Mouse (Mus musculus) hindbrain, embryonic 10.5 days (tissue): ENCODE measurements around the gene Exosc8. TPM values are rescaled to one million over a fixed set of nuclear protein-coding genes. Genes with fewer than 3 reads are reported as not detected.

Experiments
- DNase-seq: peaks from one replicate; pipeline ENCODE4 v3.0.0-alpha.2; 2017; ENCODE audit warnings: low spot score
- H3K27ac ChIP-seq: fragments of 300-500 bp; sonication (generic); 2 replicates; pipeline ENCODE4 v1.5.1; 2016; ENCODE audit warnings: mild to moderate bottlenecking, moderate library complexity
- H3K27me3 ChIP-seq: fragments of 300-500 bp; sonication (generic); 2 replicates; pipeline ENCODE4 v1.6.1; 2016; ENCODE audit warnings: mild to moderate bottlenecking; ENCODE audit not compliant: poor library complexity, insufficient read depth, severe bottlenecking
- H3K36me3 ChIP-seq: fragments of 300-500 bp; sonication (generic); 2 replicates; pipeline ENCODE4 v1.6.1; 2016; ENCODE audit warnings: mild to moderate bottlenecking, moderate library complexity
- H3K4me1 ChIP-seq: fragments of 300-500 bp; sonication (generic); replicated peaks from 2 replicates; pipeline ENCODE4 v1.6.1; 2016; ENCODE audit warnings: mild to moderate bottlenecking
- H3K4me3 ChIP-seq: fragments of 300-500 bp; sonication (generic); 2 replicates; pipeline ENCODE4 v1.5.1; 2016; ENCODE audit warnings: mild to moderate bottlenecking, moderate library complexity
- H3K9me3 ChIP-seq: fragments of 300-500 bp; sonication (generic); 2 replicates; pipeline ENCODE4 v1.6.1; 2016; ENCODE audit warnings: mild to moderate bottlenecking, moderate library complexity
- WGBS: fragments of 180-500 bp; shearing (Covaris S2); methylation state at CpG from one replicate; pipeline ENCODE4 v1.1.7; 2016; 5-methylcytosine and 5-hydroxymethylcytosine counted together
- polyA plus RNA-seq: library from polyadenylated mRNA; unstranded; fragments of >200 nt; fragmentation: Nextera tagmentation; extraction: Ambion mirVana; gene quantifications from 2 replicates; pipeline ENCODE4 v1.2.1, GENCODE M21; 2016

Gene Exosc8
- polyA plus RNA-seq, 1 experiment from 2014 or later, result 143 TPM

DNA sequence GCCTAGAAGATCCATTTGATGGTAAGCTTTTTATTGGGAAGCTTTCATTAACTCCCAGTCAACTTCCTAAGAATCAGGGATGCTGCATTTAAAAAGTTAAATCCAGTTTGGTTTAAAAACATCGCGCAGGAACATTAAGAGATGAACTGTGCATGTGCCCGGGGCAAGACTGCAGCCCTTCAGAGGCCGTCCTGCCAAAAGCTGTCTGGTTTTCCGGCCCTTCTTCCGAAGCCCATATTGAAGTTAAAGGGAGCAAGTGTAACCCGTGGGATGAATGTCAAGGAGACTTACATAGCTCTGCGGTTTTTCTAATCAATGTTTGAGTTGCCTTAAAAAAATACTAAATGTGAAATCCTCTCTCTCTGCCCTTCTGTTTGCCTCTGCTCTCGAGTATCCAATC lies 24.0 kb upstream of the Exosc8 start:
- Histone ChIP-seq H3K9me3 (no peaks in the 10 kb centered on the region), H3K27me3 (peaks cover 41% of the 10 kb centered on the region), H3K4me1 (peaks cover 43% of the 10 kb centered on the region), H3K27ac (no peak overlapping the region), H3K4me3 (no peak overlapping the region), H3K36me3 (no peaks in the 10 kb centered on the region)
- WGBS, result 81% methylated on average over 9 of the region's 9 CpGs
- no peak for DNase-seq

DNA sequence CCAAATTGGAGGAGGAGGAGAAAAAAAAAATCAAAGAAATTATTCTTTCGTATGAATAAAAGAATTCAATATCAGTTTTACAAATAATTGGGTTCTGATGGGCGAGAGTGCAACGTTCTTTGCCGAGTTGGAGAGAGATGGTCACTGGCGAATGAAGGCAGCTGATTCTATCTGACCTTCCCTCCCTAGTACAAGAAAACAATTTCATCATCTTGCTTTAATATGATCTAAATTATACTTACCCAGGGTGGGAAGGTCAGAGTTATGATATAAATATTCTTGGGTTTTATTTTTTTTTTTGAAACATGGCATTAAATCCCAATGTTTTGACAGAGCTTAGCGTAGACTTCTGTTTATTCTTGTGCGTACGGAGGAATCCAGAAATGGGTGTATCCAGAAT lies 22.3 kb upstream of the Exosc8 start:
- no peaks in the 10 kb centered on the region for H3K9me3 ChIP-seq
- DNase-seq, result no peak
- no peaks in the 10 kb centered on the region for H3K36me3 ChIP-seq
- 84% methylated on average over 8 of the region's 8 CpGs for WGBS
- H3K27ac ChIP-seq, result no peak overlapping the region
- H3K4me3 ChIP-seq, result no peak overlapping the region
- peaks cover 40% of the 10 kb centered on the region for H3K4me1 ChIP-seq
- H3K27me3 ChIP-seq, result peaks cover 43% of the 10 kb centered on the region

- Histone ChIP-seq H3K27me3 (peaks cover 43% of the 10 kb centered on the region), H3K9me3 (no peaks in the 10 kb centered on the region), H3K4me3 (peak overlapping the region; percentile 71), H3K36me3 (peaks cover 13% of the 10 kb centered on the region), H3K4me1 (peaks cover 30% of the 10 kb centered on the region), H3K27ac (no peak overlapping the region)
- peak; percentile 29 for DNase-seq
- WGBS, result 2% methylated on average over 11 of the region's 11 CpGs
Measured at GRCm38 (mm10) chr3:54756058-54756457, 20.9 kb upstream of the Exosc8 start.

DNA sequence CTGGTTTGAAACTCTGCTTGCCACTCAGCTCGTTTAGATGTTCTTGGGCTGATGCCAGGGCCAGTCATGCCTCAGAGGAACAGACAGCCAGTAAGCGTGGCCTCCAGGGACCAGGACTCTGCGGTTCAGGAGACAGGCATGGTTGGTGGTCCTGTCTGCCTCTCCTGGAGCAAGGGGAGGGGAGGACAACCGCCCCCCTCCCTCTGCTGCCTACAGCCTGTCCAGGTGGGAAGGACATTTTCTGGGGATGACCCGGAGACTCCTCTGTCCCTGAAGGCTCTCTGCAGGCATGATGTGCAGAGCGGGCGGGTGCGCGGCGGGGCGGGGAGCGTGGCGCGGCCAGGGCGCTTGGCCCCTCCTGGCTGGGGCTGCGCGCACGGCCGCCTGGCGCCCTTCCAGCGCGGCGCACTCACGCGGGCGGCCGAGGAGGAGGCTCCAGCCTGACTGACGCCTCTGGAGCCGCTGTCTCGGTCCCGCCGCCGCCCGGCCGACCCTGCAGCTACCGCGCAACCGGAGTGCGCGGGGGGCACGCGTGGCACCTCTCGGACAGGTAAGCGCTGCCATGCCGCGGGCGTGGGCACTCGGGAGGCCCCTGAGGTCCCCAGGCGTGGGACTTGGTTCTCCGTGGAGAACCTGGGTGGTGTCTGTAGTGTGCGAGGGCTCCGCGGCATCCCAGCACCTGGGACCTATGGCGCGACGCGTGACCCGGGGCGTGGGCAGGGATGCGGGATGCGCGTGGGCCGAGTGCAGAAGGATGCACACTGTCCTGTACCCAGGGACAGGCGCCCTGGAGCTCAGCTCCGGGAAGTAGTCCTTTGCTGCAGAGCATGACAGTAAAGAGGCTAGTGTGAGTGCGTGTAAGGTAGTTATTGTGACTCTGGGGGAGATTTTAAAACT lies 20.2 kb upstream of the Exosc8 start, which contains the start of gene Smad9:
Gene Smad9 (plus strand): TSS at position 438 of the 897 bp plus-strand sequence.
- peak within 1 kb of the TSS; percentile 71 for H3K4me3 ChIP-seq
- peaks cover 20% of the 10 kb centered on the region for H3K36me3 ChIP-seq
- no peaks in the 10 kb centered on the region for H3K9me3 ChIP-seq
- H3K4me1 ChIP-seq, result peaks cover 23% of the 10 kb centered on the region
- WGBS, result under 1% methylated on average over 66 of the region's 66 CpGs
- peaks cover 43% of the 10 kb centered on the region for H3K27me3 ChIP-seq
- DNase-seq, result peak; percentile 59
- peak within 1 kb of the TSS; percentile 78 for H3K27ac ChIP-seq

DNA sequence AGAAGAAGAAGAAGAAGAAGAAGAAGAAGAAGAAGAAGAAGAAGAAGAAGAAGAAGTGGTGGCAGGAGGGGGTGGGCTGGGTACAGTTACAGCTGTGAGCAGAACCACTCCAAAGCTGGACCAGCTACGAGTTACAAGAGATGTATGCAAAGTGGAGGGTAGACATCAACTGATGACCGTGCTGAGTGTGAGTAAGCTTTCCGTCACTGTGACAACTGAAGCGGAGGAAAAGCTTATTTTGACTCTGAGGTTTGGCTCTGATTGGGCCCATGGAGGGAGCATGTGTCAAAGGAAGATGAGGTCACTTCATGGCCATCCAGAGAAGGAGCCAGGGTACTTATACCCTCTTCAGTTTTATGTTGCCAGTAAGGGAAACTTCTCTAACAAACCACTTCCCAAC lies 18.2 kb upstream of the Exosc8 start:
- Histone ChIP-seq H3K9me3 (no peaks in the 10 kb centered on the region), H3K36me3 (peaks cover 40% of the 10 kb centered on the region), H3K4me3 (no peak overlapping the region), H3K27me3 (peaks cover 43% of the 10 kb centered on the region), H3K27ac (no peak overlapping the region), H3K4me1 (peaks cover 21% of the 10 kb centered on the region)
- WGBS, result 82% methylated on average over 4 of the region's 4 CpGs
- no peak for DNase-seq

GRCm38 (mm10) chr3:54745799-54746198 lies 10.6 kb upstream of the Exosc8 start:
- WGBS, result 56% methylated on average over 5 of the region's 5 CpGs
- Histone ChIP-seq H3K9me3 (0 out of 2 replicates have a peak, but pooled peaks cover 4% of the 10 kb centered on the region), H3K4me3 (no peak overlapping the region), H3K36me3 (peaks cover 99% of the 10 kb centered on the region), H3K27me3 (no peaks in the 10 kb centered on the region), H3K27ac (no peak overlapping the region), H3K4me1 (no peaks in the 10 kb centered on the region)
- peak; percentile 29 for DNase-seq

DNA sequence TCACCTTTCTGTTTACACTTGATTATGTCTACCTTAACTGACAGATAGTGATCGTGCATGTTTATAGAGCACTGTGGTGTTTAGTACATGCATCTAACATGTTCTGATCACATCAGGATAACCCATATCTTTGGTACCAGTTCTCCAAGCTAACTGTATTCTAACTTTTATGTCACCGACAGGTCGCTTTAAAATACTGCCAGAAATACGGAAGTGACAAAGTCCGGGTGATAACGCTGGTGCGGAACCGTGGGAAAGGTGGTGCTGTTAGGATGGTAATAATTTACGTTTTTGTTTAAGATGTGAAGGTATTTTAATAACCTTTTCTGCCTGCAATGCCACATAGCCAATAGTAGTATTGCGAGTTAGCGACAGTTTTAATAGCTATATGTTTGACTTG lies 6.8 kb upstream of the Exosc8 start:
- H3K27me3 ChIP-seq, result no peaks in the 10 kb centered on the region
- H3K9me3 ChIP-seq, result 0 out of 2 replicates have a peak, but pooled peaks cover 4% of the 10 kb centered on the region
- H3K4me3 ChIP-seq, result no peak overlapping the region
- no peak for DNase-seq
- 98% methylated on average over 11 of the region's 11 CpGs for WGBS
- H3K4me1 ChIP-seq, result no peaks in the 10 kb centered on the region
- peaks cover 95% of the 10 kb centered on the region for H3K36me3 ChIP-seq
- no peak overlapping the region for H3K27ac ChIP-seq

DNA sequence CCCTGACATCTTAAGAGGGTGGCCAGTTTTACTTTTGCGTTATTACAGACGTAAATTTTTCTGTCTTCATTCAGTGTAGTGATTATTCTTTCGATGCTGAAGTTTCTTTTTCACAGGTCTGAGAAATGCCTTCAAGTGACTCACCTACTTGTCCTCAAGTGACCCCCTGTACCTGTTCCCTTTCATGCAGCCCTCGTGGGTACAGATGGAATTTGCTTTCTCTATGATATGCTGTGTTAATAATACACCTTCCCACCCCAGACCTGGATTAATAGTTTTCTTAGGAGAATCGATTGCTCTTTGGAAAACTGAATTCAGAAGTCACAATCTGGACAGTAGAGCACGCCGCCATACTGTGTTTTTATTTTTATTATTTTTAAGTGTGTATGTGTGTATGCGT lies 2.1 kb upstream of the Exosc8 start:
- H3K36me3 ChIP-seq, result peaks cover 58% of the 10 kb centered on the region
- no peaks in the 10 kb centered on the region for H3K27me3 ChIP-seq
- H3K4me1 ChIP-seq, result peaks cover 17% of the 10 kb centered on the region
- DNase-seq, result no peak
- WGBS, result 96% methylated on average over 8 of the region's 8 CpGs
- H3K9me3 ChIP-seq, result 0 out of 2 replicates have a peak, but pooled peaks cover 4% of the 10 kb centered on the region
- no peak overlapping the region for H3K4me3 ChIP-seq
- H3K27ac ChIP-seq, result no peak overlapping the region

DNA sequence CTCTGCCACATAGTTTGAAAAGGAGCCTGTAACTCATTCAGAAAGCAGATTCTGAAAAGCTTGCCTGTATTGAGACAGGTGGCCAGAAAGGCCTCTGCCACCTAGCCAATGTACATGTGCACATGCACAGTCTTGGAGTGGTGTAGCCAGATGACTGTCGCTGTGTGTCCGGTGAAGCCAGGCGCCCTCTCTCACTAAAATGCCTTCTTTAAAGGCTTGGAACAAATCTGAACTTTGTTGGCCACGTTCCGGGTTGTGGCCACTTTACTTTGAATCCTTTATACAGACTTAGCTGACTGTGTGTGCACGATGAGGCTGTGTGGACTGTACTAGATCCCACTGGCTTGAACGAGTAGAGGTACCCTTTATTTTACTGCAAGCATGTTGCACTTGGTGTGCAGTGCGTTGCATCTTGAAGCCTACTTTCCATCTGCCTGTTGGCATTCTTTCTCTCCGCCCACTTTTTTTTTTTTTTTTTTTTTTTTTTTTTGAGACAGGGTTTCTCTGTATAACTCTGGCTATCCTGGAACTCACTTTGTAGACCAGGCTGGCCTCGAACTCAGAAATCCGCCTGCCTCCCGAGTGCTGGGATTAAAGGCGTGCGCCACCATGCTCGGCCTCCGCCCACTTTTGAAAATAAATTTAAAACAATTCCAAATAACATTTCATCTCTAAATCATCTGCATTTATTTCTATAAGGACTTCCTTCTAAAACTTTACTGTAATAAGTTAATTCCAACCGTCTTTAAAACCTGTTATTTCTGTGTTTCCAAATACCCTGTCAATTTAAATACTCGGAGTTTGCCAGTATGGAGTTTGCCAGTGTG lies 1.1 kb upstream of the Exosc8 start:
- H3K9me3 ChIP-seq, result 0 out of 2 replicates have a peak, but pooled peaks cover under 1% of the 10 kb centered on the region
- no peaks in the 10 kb centered on the region for H3K27me3 ChIP-seq
- H3K27ac ChIP-seq, result peak overlapping the region; percentile 96
- peaks cover 58% of the 10 kb centered on the region for H3K36me3 ChIP-seq
- 65% methylated on average over 18 of the region's 18 CpGs for WGBS
- peak overlapping the region; percentile 81 for H3K4me3 ChIP-seq
- DNase-seq, result peak; percentile 40
- H3K4me1 ChIP-seq, result peaks cover 17% of the 10 kb centered on the region

DNA sequence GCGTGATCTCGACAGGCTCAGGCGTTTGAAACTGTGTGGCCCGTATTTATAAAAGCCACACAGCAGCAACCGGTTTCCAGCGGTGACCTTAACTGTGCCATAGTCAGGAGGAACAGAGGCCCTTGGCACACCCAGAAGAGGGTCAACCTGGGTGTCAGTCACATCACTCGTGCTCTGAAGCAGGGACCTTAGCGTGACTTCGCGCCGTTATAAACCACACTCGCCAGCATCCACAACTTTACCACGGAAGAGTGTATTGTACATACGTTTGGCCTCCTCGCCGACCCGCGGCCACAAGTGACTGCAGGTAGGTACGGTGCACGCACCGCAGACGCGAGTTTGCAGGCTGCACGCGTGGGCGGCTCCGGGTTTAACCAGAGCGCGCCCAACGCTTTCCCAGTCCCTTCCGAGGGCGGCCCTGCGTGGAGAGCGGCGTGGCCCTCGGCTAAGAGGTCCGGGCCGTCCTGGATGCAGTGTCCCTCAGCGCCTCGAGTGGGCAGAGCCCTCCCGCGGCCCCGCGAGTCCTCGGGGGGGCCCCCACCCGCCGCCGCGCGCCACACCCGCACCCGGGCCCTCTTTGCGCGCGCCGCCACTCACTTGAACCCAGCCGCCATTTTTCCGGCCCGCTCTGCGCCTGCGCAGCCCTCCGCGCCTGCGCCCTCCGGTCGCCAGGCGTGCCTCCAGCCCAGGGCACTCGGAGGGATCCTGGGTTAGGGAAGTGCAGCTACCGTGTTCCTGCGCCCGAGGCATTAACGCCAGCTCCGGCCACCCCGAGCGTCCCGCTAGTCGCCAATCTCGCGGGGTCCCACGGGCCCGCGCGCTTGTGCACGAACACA lies 564 bp downstream of the Exosc8 start:
- Histone ChIP-seq H3K9me3 (no peaks in the 10 kb centered on the region), H3K36me3 (peaks cover 58% of the 10 kb centered on the region), H3K27me3 (no peaks in the 10 kb centered on the region), H3K4me1 (peaks cover 17% of the 10 kb centered on the region), H3K27ac (peak overlapping the region; percentile 96), H3K4me3 (peak overlapping the region; percentile 81)
- DNase-seq, result peak; percentile 91
- WGBS, result under 1% methylated on average over 84 of the region's 84 CpGs

GRCm38 (mm10) chr3:54732371-54732770 lies 2.8 kb downstream of the Exosc8 start:
- Histone ChIP-seq H3K9me3 (no peaks in the 10 kb centered on the region), H3K27ac (no peak overlapping the region), H3K27me3 (no peaks in the 10 kb centered on the region), H3K4me3 (no peak overlapping the region), H3K36me3 (peaks cover 59% of the 10 kb centered on the region), H3K4me1 (peaks cover 17% of the 10 kb centered on the region)
- no peak for DNase-seq
- 94% methylated on average over 4 of the region's 4 CpGs for WGBS

GRCm38 (mm10) chr3:54731626-54732150 lies 3.5 kb downstream of the Exosc8 start:
- no peak overlapping the region for H3K27ac ChIP-seq
- 91% methylated on average over 8 of the region's 8 CpGs for WGBS
- H3K4me3 ChIP-seq, result no peak overlapping the region
- peaks cover 66% of the 10 kb centered on the region for H3K36me3 ChIP-seq
- peaks cover 17% of the 10 kb centered on the region for H3K4me1 ChIP-seq
- no peaks in the 10 kb centered on the region for H3K9me3 ChIP-seq
- no peaks in the 10 kb centered on the region for H3K27me3 ChIP-seq
- no peak for DNase-seq
